Mouse (Mus musculus) neural tube, embryonic 10.5 days (tissue): ENCODE data around the gene Mctp2.

Experiments
- DNase-seq: peaks from one replicate; pipeline ENCODE4 v3.0.0-alpha.2; 2017; ENCODE audit warnings: low spot score; ENCODE audit errors: extremely low spot score

Mctp2 gene

GRCm38 (mm10) chr7:72169320-72169719, 137.1 kb downstream of the Mctp2 start:
- DNase-seq: no peak

GRCm38 (mm10) chr7:72165726-72166701, 140.4 kb downstream of the Mctp2 start:
- DNase-seq: no peak

GRCm38 (mm10) chr7:72162256-72162655, 144.2 kb downstream of the Mctp2 start:
- no peak for DNase-seq

GRCm38 (mm10) chr7:72159513-72160063, 146.8 kb downstream of the Mctp2 start:
- no peak for DNase-seq

GRCm38 (mm10) chr7:72150799-72151708, 155.4 kb downstream of the Mctp2 start:
- no peak for DNase-seq

- no peak for DNase-seq
Observed at GRCm38 (mm10) chr7:72149073-72149472, 157.3 kb downstream of the Mctp2 start.

GRCm38 (mm10) chr7:72146849-72147248, 159.6 kb downstream of the Mctp2 start:
- no peak for DNase-seq

- DNase-seq: no peak
Observed at GRCm38 (mm10) chr7:72145726-72146520, 160.5 kb downstream of the Mctp2 start.

- no peak for DNase-seq
Observed at GRCm38 (mm10) chr7:72138701-72139100, 167.7 kb downstream of the Mctp2 start.

- DNase-seq: no peak
Observed at GRCm38 (mm10) chr7:72120986-72121385, 185.4 kb downstream of the Mctp2 start.

- no peak for DNase-seq
Observed at GRCm38 (mm10) chr7:72119713-72120112, 186.7 kb downstream of the Mctp2 start.

GRCm38 (mm10) chr7:72117376-72118077, 188.9 kb downstream of the Mctp2 start:
- no peak for DNase-seq

GRCm38 (mm10) chr7:72115073-72115472, 191.3 kb downstream of the Mctp2 start:
- no peak for DNase-seq

- no peak for DNase-seq
Observed at GRCm38 (mm10) chr7:72110578-72110977, 195.8 kb downstream of the Mctp2 start.

- no peak for DNase-seq
Observed at GRCm38 (mm10) chr7:72108639-72109399, 197.6 kb downstream of the Mctp2 start.

GRCm38 (mm10) chr7:72104170-72104569, 202.2 kb downstream of the Mctp2 start:
- no peak for DNase-seq

GRCm38 (mm10) chr7:72103654-72104053, 202.8 kb downstream of the Mctp2 start:
- DNase-seq: no peak

- DNase-seq: no peak
Observed at GRCm38 (mm10) chr7:72100683-72101082, 205.7 kb downstream of the Mctp2 start.

- DNase-seq: no peak
Observed at GRCm38 (mm10) chr7:72098603-72099002, 207.8 kb downstream of the Mctp2 start.
